Mouse (Mus musculus) ES-CJ7 (cell line): ENCODE results near the gene Fam172a.

Experiments
- DNase-seq: peaks from one replicate; pipeline ENCODE4 v3.0.0; 2011; ENCODE audit warnings: low read depth, low spot score

The Fam172a gene

GRCm38 (mm10) chr13:78213155-78213554 lies 511.3 kb downstream of the Fam172a start:
- DNase-seq = no peak

DNA sequence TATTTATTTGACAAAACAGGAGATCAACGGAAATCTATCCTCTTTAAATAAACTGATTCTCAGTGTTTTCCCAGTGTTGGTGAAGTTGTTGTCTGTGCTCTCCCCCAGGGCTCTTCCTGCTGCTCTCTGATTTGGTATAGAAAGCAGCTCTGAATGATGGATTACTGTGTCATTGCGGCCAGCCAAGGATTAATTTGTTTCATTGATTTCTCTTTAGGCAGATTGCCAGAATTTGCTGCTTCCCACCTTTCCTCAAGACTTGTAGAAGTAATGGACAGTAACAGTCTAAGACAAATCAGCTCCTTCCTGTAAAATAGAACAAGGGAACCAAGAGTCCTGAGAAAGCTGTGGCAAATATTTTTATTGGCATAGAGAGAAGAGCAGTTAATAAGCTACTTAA lies 513.4 kb downstream of the Fam172a start:
- no peak for DNase-seq
